Mouse (Mus musculus) Patski (cell line): ENCODE measurements around the gene Dse. TPM values are rescaled to one million over a fixed set of nuclear protein-coding genes. Genes with fewer than 3 reads are reported as not detected.

Experiments
- ATAC-seq: fragments of 100-300 bp; one replicate; pipeline ENCODE4 v1.8.0; 2021
- CTCF ChIA-PET: fragments of 350-600 bp; sonication (Branson Sonifier 250); formaldehyde crosslinking; loops from one replicate; lab custom pipeline; 2022; ENCODE audit warnings: inconsistent platforms; lab: Charles Lee
- POLR2A ChIA-PET: fragments of 350-600 bp; sonication (Branson Sonifier 250); formaldehyde crosslinking; loops from one replicate; lab custom pipeline; 2022; ENCODE audit warnings: antibody characterized with exemption, inconsistent platforms; lab: Charles Lee
- DNase-seq: peaks from one replicate; pipeline ENCODE4 v3.0.0-alpha.2; 2011; ENCODE audit warnings: low read depth, low spot score
- H3K27me3 ChIP-seq: fragments of 371-371 bp; one replicate; pipeline ENCODE4 v1.5.1; 2021
- CTCF ChIP-seq: fragments of 100-300 bp; IDR thresholded peaks from one replicate; pipeline ENCODE4 v1.5.1; 2021
- in situ Hi-C: fragments of 300-500 bp; cut with MboI; formaldehyde crosslinking; loops from 3 replicates; pipeline ENCODE4 v1.11.1; 2018; ENCODE audit warnings: low pct_unique_long_range_greater_than_20kb, mixed read lengths
- polyA plus RNA-seq: library from polyadenylated mRNA; unstranded; gene quantifications from one replicate; pipeline ENCODE4 v1.2.3, GENCODE M21; 2021

The Dse gene
- polyA plus RNA-seq, 1 experiment from 2014 or later, result 6.8 TPM

GRCm38 (mm10) chr10:34110863-34111465 is 96.6 kb downstream of the Dse start:
- CTCF ChIA-PET, result interaction anchor here (1.0 to 1.2 kb wide), 2 partner anchors 40 to 64 kb away, joined by 3 read pairs; no protein-coding TSS in a partner anchor
- no peak for TF ChIP-seq CTCF
- no peak for ATAC-seq

More at GRCm38 (mm10) chr10:34110863-34111465, 96.6 kb downstream of the Dse start:
- peaks cover 3% of the 10 kb centered on the region for H3K27me3 ChIP-seq
- in situ Hi-C loops, result no loop called here
- no peak for DNase-seq
- POLR2A ChIA-PET, result no interaction called here

Other genes with a start within 250 kb of the Dse start
- gene Rwdd1, start 188.1 kb downstream of the Dse start, polyA plus RNA-seq, result 93.8 TPM
- not detected for gene Trappc3l, start 170.1 kb downstream of the Dse start, polyA plus RNA-seq
- gene Calhm4, start 163.4 kb downstream of the Dse start, polyA plus RNA-seq, result 0.03 TPM
- gene Calhm5, start 111.2 kb downstream of the Dse start, polyA plus RNA-seq, result 0.59 TPM
- not detected for gene Calhm6, start 79.7 kb downstream of the Dse start, polyA plus RNA-seq
- 50.8 TPM for gene Tspyl1, start 74.5 kb upstream of the Dse start, polyA plus RNA-seq
- 11.5 TPM for gene Tspyl4, start 89.7 kb upstream of the Dse start, polyA plus RNA-seq
- gene Col10a1, start 182.3 kb upstream of the Dse start, polyA plus RNA-seq, result not detected
- gene Nt5dc1, start 210.8 kb upstream of the Dse start, polyA plus RNA-seq, result 17.5 TPM